Mouse (Mus musculus) midbrain, postnatal 0 days (tissue): ENCODE measurements around the gene Txk. TPM values are rescaled to one million over a fixed set of nuclear protein-coding genes. Genes with fewer than 3 reads are reported as not detected.

Experiments used
- ATAC-seq: fragments of 200-750 bp; cut with Nextera tagmentation; 2 replicates; pipeline ENCODE4 v1.8.0; 2017; ENCODE audit warnings: moderate number of reproducible peaks, mild to moderate bottlenecking, moderate TSS enrichment, moderate library complexity; ENCODE audit not compliant: low FRiP score
- DNase-seq: peaks from one replicate; pipeline ENCODE4 v3.0.0-alpha.2; 2015; ENCODE audit warnings: low spot score
- H3K27ac ChIP-seq: fragments of 300-500 bp; sonication (generic); 2 replicates; pipeline ENCODE4 v1.5.1; 2014; ENCODE audit warnings: low read depth, mild to moderate bottlenecking, low read length, mixed read lengths
- H3K27me3 ChIP-seq: fragments of 300-500 bp; sonication (generic); 2 replicates; pipeline ENCODE4 v1.6.1; 2014; ENCODE audit warnings: low read length, control low read depth, mixed read lengths; ENCODE audit not compliant: insufficient read depth
- H3K36me3 ChIP-seq: fragments of 300-500 bp; sonication (generic); 2 replicates; pipeline ENCODE4 v1.6.1; 2014; ENCODE audit warnings: low read length, control low read depth, mixed read lengths; ENCODE audit not compliant: insufficient read depth
- H3K4me1 ChIP-seq: fragments of 300-500 bp; sonication (generic); 2 replicates; pipeline ENCODE4 v1.6.1; 2014; ENCODE audit warnings: mild to moderate bottlenecking, control low read depth, antibody characterized with exemption, low read length, mixed read lengths; ENCODE audit not compliant: insufficient read depth
- H3K4me2 ChIP-seq: fragments of 300-500 bp; sonication (generic); 2 replicates; pipeline ENCODE4 v1.6.1; 2014; ENCODE audit warnings: low read depth, mild to moderate bottlenecking, low read length, mixed read lengths; ENCODE audit not compliant: poor library complexity, severe bottlenecking
- H3K4me3 ChIP-seq: fragments of 300-500 bp; sonication (generic); 2 replicates; pipeline ENCODE4 v1.5.1; 2014; ENCODE audit warnings: low read depth, mild to moderate bottlenecking, low read length, moderate library complexity
- H3K9ac ChIP-seq: fragments of 300-500 bp; sonication (generic); replicated peaks from 2 replicates; pipeline ENCODE4 v1.6.1; 2014; ENCODE audit warnings: mild to moderate bottlenecking, low read length, moderate library complexity, mixed read lengths; ENCODE audit not compliant: poor library complexity, severe bottlenecking
- H3K9me3 ChIP-seq: fragments of 300-500 bp; sonication (generic); 2 replicates; pipeline ENCODE4 v1.6.1; 2016; ENCODE audit warnings: low read length, control low read depth
- CTCF ChIP-seq: IDR thresholded peaks from 2 replicates; pipeline ENCODE4 v1.5.1; 2016; ENCODE audit warnings: antibody characterized with exemption, mild to moderate bottlenecking
- WGBS: fragments of 180-500 bp; shearing (Covaris S2); extraction: QIAGEN DNeasy Blood & Tissue Kit; methylation state at CpG from one replicate; pipeline ENCODE4 v1.1.7; 2014; 5-methylcytosine and 5-hydroxymethylcytosine counted together
- polyA plus RNA-seq: library from polyadenylated mRNA; unstranded; fragments of >200 nt; fragmentation: Nextera tagmentation; extraction: Ambion mirVana; gene quantifications from 2 replicates; pipeline ENCODE4 v1.2.1, GENCODE M21; 2015
- total RNA-seq: library from RNA; depleted of rRNA; stranded (reverse); fragments of >200 nt; gene quantifications from 2 replicates; pipeline ENCODE4 v1.2.3, GENCODE M21; 2014

The Txk gene
- total and polyA plus RNA-seq, 2 experiments from 2014 or later, result 0.05 to 0.14 TPM

GRCm38 (mm10) chr5:72689556-72689955 lies 63.0 kb downstream of the Txk start:
- ATAC-seq (no peak), DNase-seq (no peak)
- TF ChIP-seq CTCF, result no peak
- Histone ChIP-seq H3K27me3 (no peaks in the 10 kb centered on the region), H3K4me3 (no peak overlapping the region), H3K9me3 (no peaks in the 10 kb centered on the region), H3K9ac (no peak overlapping the region), H3K4me2 (no peak overlapping the region), H3K4me1 (no peaks in the 10 kb centered on the region), H3K36me3 (no peaks in the 10 kb centered on the region), H3K27ac (no peak overlapping the region)
- WGBS, result 92% methylated on average over 7 of the region's 7 CpGs

GRCm38 (mm10) chr5:72681451-72681850 lies 71.1 kb downstream of the Txk start:
- no peak overlapping the region for H3K4me2 ChIP-seq
- no peak for DNase-seq
- no peaks in the 10 kb centered on the region for H3K27me3 ChIP-seq
- 90% methylated on average over 6 of the region's 6 CpGs for WGBS
- H3K9ac ChIP-seq, result no peak overlapping the region
- H3K9me3 ChIP-seq, result no peaks in the 10 kb centered on the region
- no peaks in the 10 kb centered on the region for H3K36me3 ChIP-seq
- H3K27ac ChIP-seq, result no peak overlapping the region
- H3K4me1 ChIP-seq, result no peaks in the 10 kb centered on the region
- H3K4me3 ChIP-seq, result no peak overlapping the region
- no peak for ATAC-seq
- TF ChIP-seq CTCF, result no peak

- DNase-seq (no peak), ATAC-seq (no peak)
- no peak overlapping the region for H3K4me2 ChIP-seq
- H3K4me1 ChIP-seq, result no peaks in the 10 kb centered on the region
- WGBS, result 74% methylated on average over 9 of the region's 9 CpGs
- H3K4me3 ChIP-seq, result no peak overlapping the region
- no peak overlapping the region for H3K27ac ChIP-seq
- H3K9me3 ChIP-seq, result no peaks in the 10 kb centered on the region
- TF ChIP-seq CTCF, result no peak
- no peaks in the 10 kb centered on the region for H3K36me3 ChIP-seq
- no peaks in the 10 kb centered on the region for H3K27me3 ChIP-seq
- H3K9ac ChIP-seq, result no peak overlapping the region
Observed at GRCm38 (mm10) chr5:72674994-72675542, 77.5 kb downstream of the Txk start.

- WGBS, result 16% methylated on average over 8 of the region's 8 CpGs
- Histone ChIP-seq H3K4me2 (no peak overlapping the region), H3K9ac (no peak overlapping the region), H3K36me3 (no peaks in the 10 kb centered on the region), H3K27ac (no peak overlapping the region), H3K4me3 (no peak overlapping the region), H3K9me3 (no peaks in the 10 kb centered on the region), H3K4me1 (no peaks in the 10 kb centered on the region), H3K27me3 (no peaks in the 10 kb centered on the region)
- ATAC-seq (no peak), DNase-seq (no peak)
- no peak for TF ChIP-seq CTCF
Observed at GRCm38 (mm10) chr5:72671017-72671699, 81.4 kb downstream of the Txk start.

- Histone ChIP-seq H3K4me1 (no peaks in the 10 kb centered on the region), H3K27ac (no peak overlapping the region), H3K9me3 (no peaks in the 10 kb centered on the region), H3K27me3 (no peaks in the 10 kb centered on the region), H3K4me2 (no peak overlapping the region), H3K36me3 (no peaks in the 10 kb centered on the region), H3K9ac (no peak overlapping the region), H3K4me3 (no peak overlapping the region)
- TF ChIP-seq CTCF, result no peak
- 89% methylated on average over 9 of the region's 9 CpGs for WGBS
- ATAC-seq (no peak), DNase-seq (no peak)
Observed at GRCm38 (mm10) chr5:72668351-72668750, 84.2 kb downstream of the Txk start.

- Histone ChIP-seq H3K9me3 (no peaks in the 10 kb centered on the region), H3K36me3 (no peaks in the 10 kb centered on the region), H3K4me3 (no peak overlapping the region), H3K4me2 (no peak overlapping the region), H3K27me3 (no peaks in the 10 kb centered on the region), H3K9ac (no peak overlapping the region), H3K4me1 (no peaks in the 10 kb centered on the region), H3K27ac (no peak overlapping the region)
- no peak for TF ChIP-seq CTCF
- peak; percentile 41; the same call in 1 of the 2 replicates for ATAC-seq
- 56% methylated on average over 7 of the region's 7 CpGs for WGBS
- no peak for DNase-seq
Observed at GRCm38 (mm10) chr5:72666428-72666827, 86.1 kb downstream of the Txk start.
